Mouse (Mus musculus): ENCODE results near the gene Parp16.

GRCm38 (mm10) chr9:65217661-65218060 is 22.5 kb downstream of the Parp16 start:
- no peak for TF ChIP-seq CTCF (IDR thresholded peaks at IDR 0.05; ENCODE audit: borderline replicate concordance, insufficient read depth, low read depth, low read length)
- no peak for TF ChIP-seq POLR2A (IDR thresholded peaks at IDR 0.05; ENCODE audit: borderline replicate concordance, insufficient read depth, low read length)

All from cerebellum, adult 2 months (tissue).